Mouse (Mus musculus): Measurements from ENCODE around the gene Gm5244.

Gene Gm5244

GRCm38 (mm10) chr19:12833625-12834024 lies 12.9 kb upstream of the Gm5244 start:
- no peak for TF ChIP-seq GATA4 (IDR thresholded peaks at IDR 0.05; ENCODE audit: insufficient replicate concordance, low read length)

- TF ChIP-seq GATA4 (IDR thresholded peaks at IDR 0.05; ENCODE audit: insufficient replicate concordance, low read length), result no peak
These were observed 8.0 kb upstream of the Gm5244 start for GRCm38 (mm10) chr19:12838507-12838906.

GRCm38 (mm10) chr19:12856983-12857382 lies 10.5 kb downstream of the Gm5244 start, which contains the start of gene Olfr1444:
Gene Olfr1444, plus strand, starts transcription at chr19:12857283.
- TF ChIP-seq GATA4 (IDR thresholded peaks at IDR 0.05; ENCODE audit: insufficient replicate concordance, low read length), result no peak

GRCm38 (mm10) chr19:12883555-12883954 lies 37.1 kb downstream of the Gm5244 start, which contains the start of gene Olfr1445:
Gene Olfr1445, plus strand, starts transcription at chr19:12883855.
- no peak for TF ChIP-seq GATA4 (IDR thresholded peaks at IDR 0.05; ENCODE audit: insufficient replicate concordance, low read length)

- no peak for TF ChIP-seq GATA4 (IDR thresholded peaks at IDR 0.05; ENCODE audit: insufficient replicate concordance, low read length)
These were observed 46.9 kb downstream of the Gm5244 start, which contains the start of gene Olfr1446 for GRCm38 (mm10) chr19:12893424-12893823. Gene Olfr1446, minus strand, starts transcription at chr19:12893524.

Measured in liver, adult (tissue).